Mouse (Mus musculus) intestine, postnatal 0 days (tissue): ENCODE measurements around the gene Art3. TPM values are rescaled to one million over a fixed set of nuclear protein-coding genes. Genes with fewer than 3 reads are reported as not detected.
A peak's percentile ranks its signal among the peaks of the same experiment; 100 is the strongest.

ENCODE experiments used
- ATAC-seq: fragments of 200-750 bp; cut with Nextera tagmentation; 2 replicates; pipeline ENCODE4 v1.8.0; 2017; ENCODE audit warnings: mild to moderate bottlenecking, moderate TSS enrichment, moderate library complexity
- H3K27ac ChIP-seq: fragments of 300-500 bp; sonication (generic); 2 replicates; pipeline ENCODE4 v1.5.1; 2014; ENCODE audit warnings: mild to moderate bottlenecking, low read depth, low read length, moderate library complexity
- H3K27me3 ChIP-seq: fragments of 300-500 bp; sonication (generic); replicated peaks from 2 replicates; pipeline ENCODE4 v1.6.1; 2014; ENCODE audit warnings: low read length, mixed read lengths; ENCODE audit not compliant: control insufficient read depth, insufficient read depth
- H3K36me3 ChIP-seq: fragments of 300-500 bp; sonication (generic); 2 replicates; pipeline ENCODE4 v1.6.1; 2014; ENCODE audit warnings: mild to moderate bottlenecking, moderate library complexity; ENCODE audit not compliant: control insufficient read depth, insufficient read depth
- H3K4me1 ChIP-seq: fragments of 300-500 bp; sonication (generic); replicated peaks from 2 replicates; pipeline ENCODE4 v1.6.1; 2014; ENCODE audit warnings: antibody characterized with exemption, low read length, mixed read lengths; ENCODE audit not compliant: control insufficient read depth, insufficient read depth
- H3K4me2 ChIP-seq: fragments of 300-500 bp; sonication (generic); replicated peaks from 2 replicates; pipeline ENCODE4 v1.6.1; 2014; ENCODE audit warnings: low read depth, mild to moderate bottlenecking, moderate library complexity
- H3K4me3 ChIP-seq: fragments of 300-500 bp; sonication (generic); 2 replicates; pipeline ENCODE4 v1.5.1; 2014; ENCODE audit warnings: low read depth, low read length
- H3K9ac ChIP-seq: fragments of 300-500 bp; sonication (generic); 2 replicates; pipeline ENCODE4 v1.6.1; 2014; ENCODE audit warnings: mild to moderate bottlenecking, low read depth, low read length
- H3K9me3 ChIP-seq: fragments of 300-500 bp; sonication (generic); 2 replicates; pipeline ENCODE4 v1.6.1; 2016; ENCODE audit warnings: mixed run types; ENCODE audit not compliant: control insufficient read depth
- CTCF ChIP-seq: sonication (generic); IDR thresholded peaks from 2 replicates; pipeline ENCODE4 v1.5.1; 2016; ENCODE audit warnings: low read depth, mild to moderate bottlenecking, control low read depth, antibody characterized with exemption, moderate library complexity
- WGBS: fragments of 180-500 bp; shearing (Covaris S2); extraction: QIAGEN DNeasy Blood & Tissue Kit; methylation state at CpG from one replicate; pipeline ENCODE4 v1.1.7; 2014; 5-methylcytosine and 5-hydroxymethylcytosine counted together
- microRNA-seq: library from miRNA; unstranded; fragments of <30 nt; microRNA quantifications from one replicate; pipeline ENCODE4, GENCODE M21; 2016
- polyA plus RNA-seq: library from polyadenylated mRNA; unstranded; fragments of >200 nt; fragmentation: Nextera tagmentation; extraction: Ambion mirVana; gene quantifications from 2 replicates; pipeline ENCODE4 v1.2.1, GENCODE M21; 2015

Gene Art3
- polyA plus RNA-seq, 1 experiment from 2014 or later, result 12.7 TPM

GRCm38 (mm10) chr5:92446736-92447135 is 115.1 kb downstream of the Art3 start:
- Histone ChIP-seq H3K36me3 (peaks cover 75% of the 10 kb centered on the region), H3K4me1 (no peaks in the 10 kb centered on the region), H3K27me3 (no peaks in the 10 kb centered on the region), H3K27ac (no peak overlapping the region), H3K9ac (no peak overlapping the region), H3K4me2 (no peak overlapping the region), H3K9me3 (no peaks in the 10 kb centered on the region), H3K4me3 (no peak overlapping the region)
- ATAC-seq, result no peak
- 91% methylated on average over 5 of the region's 5 CpGs for WGBS
- no peak for TF ChIP-seq CTCF

GRCm38 (mm10) chr5:92452876-92453275 is 121.2 kb downstream of the Art3 start:
- ATAC-seq, result no peak
- no peak overlapping the region for H3K27ac ChIP-seq
- WGBS, result 95% methylated on average over 5 of the region's 5 CpGs
- peaks cover 82% of the 10 kb centered on the region for H3K36me3 ChIP-seq
- H3K27me3 ChIP-seq, result no peaks in the 10 kb centered on the region
- H3K4me2 ChIP-seq, result no peak overlapping the region
- no peaks in the 10 kb centered on the region for H3K4me1 ChIP-seq
- no peaks in the 10 kb centered on the region for H3K9me3 ChIP-seq
- H3K4me3 ChIP-seq, result no peak overlapping the region
- H3K9ac ChIP-seq, result no peak overlapping the region
- no peak for TF ChIP-seq CTCF

DNA sequence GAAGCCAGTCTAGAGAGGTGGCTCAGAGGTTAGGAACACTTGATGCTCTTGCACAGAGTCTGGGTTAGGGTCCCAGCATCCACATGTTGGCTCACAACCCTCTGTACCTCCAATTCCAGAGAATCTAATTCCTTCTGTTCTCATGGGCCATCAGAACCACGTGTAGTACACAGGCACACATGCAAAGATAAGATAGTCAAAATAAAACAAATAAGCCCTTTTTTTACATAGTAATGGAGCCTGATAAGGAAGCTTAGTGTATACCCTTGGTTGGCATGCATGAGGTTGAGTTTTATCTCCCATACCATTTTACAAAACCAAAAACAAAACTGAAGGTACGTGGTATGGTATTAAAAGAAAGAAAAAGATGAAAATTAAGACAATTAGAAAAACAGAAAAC is 125.8 kb downstream of the Art3 start:
- no peaks in the 10 kb centered on the region for H3K27me3 ChIP-seq
- H3K4me1 ChIP-seq, result no peaks in the 10 kb centered on the region
- H3K4me2 ChIP-seq, result no peak overlapping the region
- no peak overlapping the region for H3K9ac ChIP-seq
- no peak overlapping the region for H3K27ac ChIP-seq
- TF ChIP-seq CTCF, result no peak
- WGBS, result 72% methylated on average over 2 of the region's 2 CpGs
- peaks cover 65% of the 10 kb centered on the region for H3K36me3 ChIP-seq
- no peaks in the 10 kb centered on the region for H3K9me3 ChIP-seq
- no peak overlapping the region for H3K4me3 ChIP-seq
- ATAC-seq, result no peak

DNA sequence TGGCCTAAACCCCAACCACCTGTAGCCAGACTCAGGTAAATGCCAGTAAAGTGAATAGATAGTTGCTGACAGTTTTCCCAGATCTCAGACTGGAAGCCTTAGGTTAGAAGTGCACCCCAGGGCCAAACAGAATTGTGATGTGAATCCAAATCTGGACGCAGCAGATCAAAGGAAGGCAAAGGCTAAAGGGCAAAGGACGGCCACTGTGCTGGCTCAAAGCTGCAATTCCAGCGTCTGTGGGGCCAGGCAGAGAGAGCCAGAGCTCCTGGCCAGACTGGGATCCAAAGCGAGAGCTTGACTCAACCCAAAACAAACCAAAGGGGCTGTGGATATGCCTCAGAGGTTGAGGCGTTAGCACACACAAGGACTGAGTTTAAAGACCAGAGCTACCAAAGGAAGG is 127.1 kb downstream of the Art3 start:
- ATAC-seq, result no peak
- no peak overlapping the region for H3K4me2 ChIP-seq
- no peak overlapping the region for H3K9ac ChIP-seq
- no peak overlapping the region for H3K4me3 ChIP-seq
- WGBS, result 49% methylated on average over 5 of the region's 5 CpGs
- H3K27me3 ChIP-seq, result no peaks in the 10 kb centered on the region
- no peak overlapping the region for H3K27ac ChIP-seq
- no peaks in the 10 kb centered on the region for H3K9me3 ChIP-seq
- H3K36me3 ChIP-seq, result peaks cover 53% of the 10 kb centered on the region
- no peak for TF ChIP-seq CTCF
- H3K4me1 ChIP-seq, result no peaks in the 10 kb centered on the region

GRCm38 (mm10) chr5:92461321-92461720 is 129.7 kb downstream of the Art3 start:
- peaks cover 35% of the 10 kb centered on the region for H3K36me3 ChIP-seq
- H3K4me2 ChIP-seq, result no peak overlapping the region
- no peak overlapping the region for H3K9ac ChIP-seq
- 27% methylated on average over 5 of the region's 5 CpGs for WGBS
- no peak overlapping the region for H3K4me3 ChIP-seq
- peak; percentile 93 for TF ChIP-seq CTCF
- no peak overlapping the region for H3K27ac ChIP-seq
- no peak for ATAC-seq
- H3K4me1 ChIP-seq, result no peaks in the 10 kb centered on the region
- no peaks in the 10 kb centered on the region for H3K9me3 ChIP-seq
- no peaks in the 10 kb centered on the region for H3K27me3 ChIP-seq

Small RNAs within 50 kb of the gene (microRNA-seq; reads per million reads assigned to microRNA genes)
- gene Mir6415, result not detected

Other genes starting within 250 kb of the Art3 start
- gene G3bp2, start 248.1 kb upstream of the Art3 start, polyA plus RNA-seq, result 121 and 132 TPM in 2 replicates
- 61.5 and 68.8 TPM in 2 replicates for gene Uso1, start 193.9 kb upstream of the Art3 start, polyA plus RNA-seq
- gene U90926, start 116.4 kb upstream of the Art3 start, polyA plus RNA-seq, result not detected in 2 replicates
- 0.16 and 0.27 TPM in 2 replicates for gene Ppef2, start 75.5 kb upstream of the Art3 start, polyA plus RNA-seq
- 19.8 and 22.4 TPM in 2 replicates for gene Naaa, start 53.7 kb upstream of the Art3 start, polyA plus RNA-seq
- 15.8 and 17.3 TPM in 2 replicates for gene Sdad1, start 21.3 kb upstream of the Art3 start, polyA plus RNA-seq
- 0.05 and 0.18 TPM in 2 replicates for gene Cxcl9, start 3.7 kb upstream of the Art3 start, polyA plus RNA-seq
- gene Cxcl10, start 17.1 kb downstream of the Art3 start, polyA plus RNA-seq, result 2.0 and 2.2 TPM in 2 replicates
- 16.4 and 18.4 TPM in 2 replicates for gene Nup54, start 103.4 kb downstream of the Art3 start, polyA plus RNA-seq
- gene Scarb2, start 175.0 kb downstream of the Art3 start, polyA plus RNA-seq, result 18.0 and 19.7 TPM in 2 replicates
- not detected in 2 replicates for gene Fam47e, start 223.2 kb downstream of the Art3 start, polyA plus RNA-seq